Mouse (Mus musculus): ENCODE measurements around the gene Armh1. TPM values are rescaled to one million over a fixed set of nuclear protein-coding genes. Genes with fewer than 3 reads are reported as not detected.
A peak's percentile ranks its signal among the peaks of the same experiment; 100 is the strongest.

Gene Armh1
- polyA plus RNA-seq, 1 experiment from 2014 or later = 5.7 TPM

DNA sequence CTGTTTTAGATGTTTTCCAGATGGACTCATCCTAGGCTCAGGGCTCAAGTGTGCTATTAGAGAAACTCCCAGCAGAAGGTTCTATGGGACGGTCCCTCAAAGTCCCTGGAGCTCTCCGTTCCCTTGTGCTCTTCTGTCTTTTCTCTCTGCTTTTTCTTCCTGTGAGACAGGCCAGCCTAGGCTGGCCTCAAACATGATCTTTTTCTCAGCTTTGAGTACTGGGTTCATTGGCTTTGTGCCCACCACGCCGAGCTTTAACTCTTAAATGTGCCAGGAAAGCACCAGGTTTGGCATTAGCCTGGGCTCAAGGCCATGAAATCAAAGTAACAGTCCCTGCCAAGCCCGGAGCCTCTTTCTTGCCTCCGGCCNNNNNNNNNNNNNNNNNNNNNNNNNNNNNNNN is 11.1 kb downstream of the Armh1 start:
- Histone ChIP-seq H3K4me1 (peaks cover 28% of the 10 kb centered on the region), H3K27me3 (no peaks in the 10 kb centered on the region), H3K9me3 (replicated peaks) (no peaks in the 10 kb centered on the region), H3K4me2 (replicated peaks) (no peak overlapping the region), H3K9ac (no peak overlapping the region), H3K4me3 (replicated peaks) (no peak overlapping the region), H3K27ac (replicated peaks) (peak overlapping the region; percentile 86), H3K36me3 (no peaks in the 10 kb centered on the region)
- peak; percentile 63; the same call in 1 of the 2 replicates for ATAC-seq (ENCODE audit: insufficient number of reproducible peaks, low FRiP score, low TSS enrichment, low read depth)
- WGBS = 38% methylated on average over 6 of the region's 6 CpGs

DNA sequence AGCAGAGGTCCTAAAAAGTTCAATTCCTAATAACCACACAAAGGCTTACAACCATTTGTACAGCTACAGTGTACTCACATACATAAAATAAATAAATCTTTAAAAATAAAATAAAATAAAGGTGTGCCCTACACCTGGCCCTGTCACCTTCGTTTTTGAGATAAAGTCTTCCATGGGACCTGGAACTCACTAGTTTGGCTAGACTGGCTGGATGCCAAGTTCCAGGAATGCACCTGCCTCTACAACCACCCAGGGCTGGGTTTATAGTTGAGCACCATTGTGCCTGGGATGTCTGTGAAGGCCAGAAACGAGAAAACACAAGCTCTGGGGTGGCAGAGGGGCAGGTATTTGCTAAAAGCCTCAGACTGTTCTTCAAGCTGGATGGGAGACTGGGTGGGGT is 12.8 kb downstream of the Armh1 start:
- no peak overlapping the region for H3K27ac ChIP-seq (replicated peaks)
- H3K9me3 ChIP-seq (replicated peaks) = no peaks in the 10 kb centered on the region
- no peak for ATAC-seq (ENCODE audit: insufficient number of reproducible peaks, low FRiP score, low TSS enrichment, low read depth)
- peaks cover 28% of the 10 kb centered on the region for H3K4me1 ChIP-seq
- H3K9ac ChIP-seq = no peak overlapping the region
- 34% methylated on average over 2 of the region's 2 CpGs for WGBS
- H3K4me2 ChIP-seq (replicated peaks) = no peak overlapping the region
- H3K36me3 ChIP-seq = no peaks in the 10 kb centered on the region
- no peaks in the 10 kb centered on the region for H3K27me3 ChIP-seq
- no peak overlapping the region for H3K4me3 ChIP-seq (replicated peaks)

DNA sequence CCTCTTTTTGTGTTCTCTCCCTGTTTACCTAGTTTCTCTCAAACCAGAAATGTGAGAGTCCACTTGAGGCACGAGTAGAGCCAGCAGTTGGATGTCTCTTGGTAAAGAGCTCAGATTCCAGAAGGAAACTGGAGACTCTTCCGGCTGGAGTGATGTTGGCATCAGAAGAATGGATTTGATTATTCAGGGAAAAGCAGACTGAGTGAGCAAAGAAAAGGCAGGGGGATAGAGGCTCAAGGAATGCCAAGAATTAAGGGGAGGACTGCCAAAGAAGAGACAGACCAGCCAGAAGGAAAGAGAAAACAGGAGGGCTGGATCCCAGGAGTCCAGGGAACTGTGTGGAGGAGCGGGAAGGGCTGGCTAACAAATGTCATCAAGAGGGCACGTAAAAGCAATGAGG is 16.1 kb downstream of the Armh1 start:
- Histone ChIP-seq H3K9me3 (replicated peaks) (no peaks in the 10 kb centered on the region), H3K36me3 (no peaks in the 10 kb centered on the region), H3K27me3 (no peaks in the 10 kb centered on the region), H3K9ac (no peak overlapping the region), H3K4me2 (replicated peaks) (no peak overlapping the region), H3K4me3 (replicated peaks) (no peak overlapping the region), H3K27ac (replicated peaks) (peak overlapping the region; percentile 76), H3K4me1 (peaks cover 19% of the 10 kb centered on the region)
- ATAC-seq (ENCODE audit: insufficient number of reproducible peaks, low FRiP score, low TSS enrichment, low read depth) = peak; percentile 65
- 30% methylated on average over 4 of the region's 4 CpGs for whole genome bisulfite sequencing

DNA sequence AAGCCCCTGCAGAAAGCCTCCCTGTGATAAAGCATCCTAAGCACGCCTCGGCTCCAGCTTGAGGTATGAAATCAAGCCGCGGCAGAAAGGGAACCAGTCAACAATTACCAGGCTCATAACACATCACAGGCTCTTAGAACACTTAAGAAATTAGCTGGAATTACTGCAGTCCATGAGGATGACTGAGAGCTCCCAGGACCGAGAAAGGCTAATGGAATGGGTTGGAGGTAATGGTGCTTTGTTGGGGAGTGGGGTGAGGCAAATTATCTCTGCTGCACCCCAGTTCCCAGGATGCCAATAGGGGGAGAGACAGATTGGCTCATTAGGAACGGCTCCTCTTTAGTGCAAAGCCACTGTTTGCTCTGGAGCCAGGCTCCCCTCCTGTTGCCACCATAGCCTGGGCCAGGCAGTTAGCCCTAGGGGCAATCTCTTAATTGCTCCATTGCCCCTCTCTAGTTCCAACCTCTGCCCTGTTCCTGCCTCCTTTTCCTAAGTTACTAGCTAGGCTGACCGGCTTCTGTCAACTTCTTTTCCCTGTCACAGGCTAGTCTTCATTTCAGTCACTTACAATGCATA is 17.7 kb downstream of the Armh1 start:
- H3K9me3 ChIP-seq (replicated peaks) = no peaks in the 10 kb centered on the region

DNA sequence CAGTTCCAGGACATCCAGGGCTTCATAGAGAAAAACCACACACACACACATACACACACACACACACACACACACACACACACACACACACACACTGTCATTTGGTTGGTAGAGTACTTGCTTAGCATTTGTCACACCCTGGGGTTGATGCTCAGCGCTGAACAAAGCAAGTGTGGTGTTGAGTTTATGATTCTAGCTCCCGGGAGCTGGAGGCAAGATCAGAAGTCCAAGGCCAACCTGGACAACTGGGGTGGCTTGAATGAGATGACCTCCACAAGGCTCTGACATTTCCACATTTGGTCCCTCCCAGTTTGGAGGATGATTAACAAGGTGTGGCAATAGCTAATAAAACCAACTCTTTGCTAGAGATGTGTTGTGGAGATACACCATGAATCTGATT is 20.7 kb downstream of the Armh1 start:
- no peak for ATAC-seq (ENCODE audit: insufficient number of reproducible peaks, low FRiP score, low TSS enrichment, low read depth)
- WGBS = 71% methylated on average over 2 of the region's 2 CpGs

More for the DNA sequence above, 17.7 kb downstream of the Armh1 start:
- H3K9ac ChIP-seq = no peak overlapping the region
- no peak overlapping the region for H3K4me2 ChIP-seq (replicated peaks)
- no peak overlapping the region for H3K4me3 ChIP-seq (replicated peaks)
- H3K27ac ChIP-seq (replicated peaks) = no peak overlapping the region
- H3K4me1 ChIP-seq = peaks cover 12% of the 10 kb centered on the region
- H3K36me3 ChIP-seq = no peaks in the 10 kb centered on the region
- WGBS = 38% methylated on average over 7 of the region's 7 CpGs
- no peak for ATAC-seq (ENCODE audit: insufficient number of reproducible peaks, low FRiP score, low TSS enrichment, low read depth)
- H3K27me3 ChIP-seq = no peaks in the 10 kb centered on the region

DNA sequence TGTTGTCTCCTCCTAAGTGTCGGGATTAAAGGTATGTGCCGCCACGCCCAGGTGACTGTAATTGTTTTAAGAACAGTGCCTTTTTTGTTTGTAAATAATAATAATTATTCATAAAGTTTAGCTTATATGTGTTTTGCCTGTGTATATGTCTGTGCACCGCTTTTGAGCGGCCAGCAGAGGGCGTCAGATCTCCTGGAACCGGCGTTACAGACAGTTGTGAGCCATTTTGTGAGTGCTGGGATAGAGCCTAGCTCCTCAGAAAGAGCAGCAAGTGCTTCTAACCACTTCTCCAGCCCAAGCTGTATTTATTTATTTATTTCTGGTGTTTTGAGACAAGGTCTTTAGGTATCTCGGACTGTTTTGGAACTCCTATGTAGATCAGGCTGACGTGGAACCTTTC is 21.6 kb downstream of the Armh1 start:
- Histone ChIP-seq H3K4me3 (replicated peaks) (no peak overlapping the region), H3K4me1 (0 out of 2 replicates have a peak, but pooled peaks cover 7% of the 10 kb centered on the region), H3K9ac (no peak overlapping the region), H3K4me2 (replicated peaks) (no peak overlapping the region), H3K27ac (replicated peaks) (no peak overlapping the region), H3K36me3 (no peaks in the 10 kb centered on the region), H3K9me3 (replicated peaks) (no peaks in the 10 kb centered on the region), H3K27me3 (no peaks in the 10 kb centered on the region)
- ATAC-seq (ENCODE audit: insufficient number of reproducible peaks, low FRiP score, low TSS enrichment, low read depth) = no peak
- 48% methylated on average over 10 of the region's 10 CpGs for WGBS

More for the DNA sequence above, 20.7 kb downstream of the Armh1 start:
- no peaks in the 10 kb centered on the region for H3K27me3 ChIP-seq
- H3K4me1 ChIP-seq = peaks cover 10% of the 10 kb centered on the region
- no peak overlapping the region for H3K4me3 ChIP-seq (replicated peaks)
- no peak overlapping the region for H3K27ac ChIP-seq (replicated peaks)
- H3K36me3 ChIP-seq = no peaks in the 10 kb centered on the region
- no peak overlapping the region for H3K9ac ChIP-seq
- no peaks in the 10 kb centered on the region for H3K9me3 ChIP-seq (replicated peaks)
- no peak overlapping the region for H3K4me2 ChIP-seq (replicated peaks)

DNA sequence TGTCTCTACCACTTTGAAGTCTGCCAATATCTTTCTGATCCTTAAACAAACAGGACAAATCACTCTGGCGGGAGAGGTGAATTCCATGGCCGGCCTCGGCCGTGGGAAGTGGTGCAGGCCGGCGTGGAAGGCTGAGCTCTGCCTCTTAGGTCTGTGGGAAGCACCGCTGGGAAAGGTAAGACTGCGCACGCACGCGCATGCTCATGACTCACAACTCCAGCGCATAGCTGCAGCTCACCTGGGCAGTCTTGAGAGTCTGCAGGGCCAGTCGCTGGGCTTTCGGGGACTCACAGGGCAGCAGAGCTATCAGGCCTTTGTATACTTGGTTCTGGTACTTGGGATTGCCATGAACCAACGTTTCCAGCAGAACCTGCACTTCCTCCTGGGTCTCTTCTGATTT is 22.3 kb downstream of the Armh1 start:
- H3K27ac ChIP-seq (replicated peaks) = no peak overlapping the region
- WGBS = 64% methylated on average over 15 of the region's 15 CpGs
- no peak overlapping the region for H3K4me3 ChIP-seq (replicated peaks)
- ATAC-seq (ENCODE audit: insufficient number of reproducible peaks, low FRiP score, low TSS enrichment, low read depth) = no peak
- no peak overlapping the region for H3K9ac ChIP-seq
- H3K36me3 ChIP-seq = no peaks in the 10 kb centered on the region
- no peaks in the 10 kb centered on the region for H3K27me3 ChIP-seq
- 0 out of 2 replicates have a peak, but pooled peaks cover 7% of the 10 kb centered on the region for H3K4me1 ChIP-seq
- no peaks in the 10 kb centered on the region for H3K9me3 ChIP-seq (replicated peaks)
- H3K4me2 ChIP-seq (replicated peaks) = no peak overlapping the region

DNA sequence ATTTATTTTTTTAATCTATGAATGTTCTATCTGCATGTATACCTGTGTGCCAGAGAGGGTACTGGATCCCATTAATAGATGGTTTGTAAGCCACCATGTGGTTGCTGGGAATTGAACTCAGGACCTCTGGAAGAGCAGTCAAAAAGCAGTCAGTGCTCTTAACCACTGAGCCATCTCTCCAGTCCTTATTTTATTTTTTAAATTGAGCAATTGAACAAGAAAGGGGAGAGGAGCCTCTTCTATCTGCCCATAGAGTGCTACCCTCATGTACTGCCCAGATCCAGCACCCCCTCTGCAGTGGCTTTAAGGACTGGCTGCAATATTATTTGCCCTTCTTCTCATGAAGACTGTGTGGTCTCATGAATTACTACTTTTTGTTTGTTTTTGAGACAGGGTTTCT is 26.7 kb downstream of the Armh1 start:
- no peak overlapping the region for H3K4me3 ChIP-seq (replicated peaks)
- no peak for ATAC-seq (ENCODE audit: insufficient number of reproducible peaks, low FRiP score, low TSS enrichment, low read depth)
- no peaks in the 10 kb centered on the region for H3K9me3 ChIP-seq (replicated peaks)
- no peak overlapping the region for H3K4me2 ChIP-seq (replicated peaks)
- H3K4me1 ChIP-seq = 0 out of 2 replicates have a peak, but pooled peaks cover 10% of the 10 kb centered on the region
- no peaks in the 10 kb centered on the region for H3K36me3 ChIP-seq
- no peak overlapping the region for H3K9ac ChIP-seq
- no peaks in the 10 kb centered on the region for H3K27me3 ChIP-seq
- no peak overlapping the region for H3K27ac ChIP-seq (replicated peaks)

DNA sequence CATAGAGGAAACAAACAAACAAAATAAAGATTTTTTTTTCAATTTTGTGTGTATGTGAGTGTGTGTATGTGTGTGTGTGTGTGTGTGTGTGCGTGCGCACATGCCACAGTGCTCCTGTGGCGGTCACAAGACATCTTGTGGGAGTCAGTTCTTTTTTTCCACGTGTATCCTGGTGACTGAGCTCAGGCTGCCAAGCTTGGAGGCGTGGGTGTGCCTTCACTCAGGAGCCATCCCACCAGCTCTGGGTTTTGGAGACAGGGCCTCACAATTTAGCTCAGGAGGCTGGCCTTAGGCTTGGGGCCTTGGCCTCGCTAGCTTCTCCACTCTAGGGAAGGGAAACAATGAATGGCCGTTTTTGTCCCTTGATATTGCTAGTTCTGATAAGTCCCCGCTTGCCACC is 27.8 kb downstream of the Armh1 start:
- no peaks in the 10 kb centered on the region for H3K27me3 ChIP-seq
- no peak overlapping the region for H3K4me2 ChIP-seq (replicated peaks)
- no peak overlapping the region for H3K27ac ChIP-seq (replicated peaks)
- 0 out of 2 replicates have a peak, but pooled peaks cover 4% of the 10 kb centered on the region for H3K4me1 ChIP-seq
- no peak for ATAC-seq (ENCODE audit: insufficient number of reproducible peaks, low FRiP score, low TSS enrichment, low read depth)
- 72% methylated on average over 8 of the region's 8 CpGs for whole genome bisulfite sequencing
- H3K36me3 ChIP-seq = no peaks in the 10 kb centered on the region
- no peak overlapping the region for H3K9ac ChIP-seq
- H3K4me3 ChIP-seq (replicated peaks) = no peak overlapping the region
- no peaks in the 10 kb centered on the region for H3K9me3 ChIP-seq (replicated peaks)

DNA sequence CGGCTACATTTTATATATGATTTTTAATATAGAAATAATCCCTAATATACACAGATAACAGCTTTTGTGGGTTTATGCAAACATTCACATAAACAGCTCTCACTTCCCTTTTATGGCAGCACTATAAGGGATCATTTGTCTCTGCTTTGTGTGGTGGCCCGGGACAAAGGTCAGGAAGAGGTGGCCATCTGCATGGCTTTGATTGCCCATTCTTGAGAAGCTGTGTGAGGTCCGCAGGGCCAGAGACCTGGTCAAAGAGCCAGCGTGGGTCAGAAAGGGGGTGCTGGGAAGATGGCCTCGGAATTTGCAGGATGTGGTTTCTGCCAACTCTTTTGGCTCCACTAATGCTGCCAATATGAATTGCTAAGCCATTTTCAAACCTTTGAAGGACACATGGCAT is 28.9 kb downstream of the Armh1 start:
- ATAC-seq (ENCODE audit: insufficient number of reproducible peaks, low FRiP score, low TSS enrichment, low read depth) = no peak
- Histone ChIP-seq H3K9me3 (replicated peaks) (no peaks in the 10 kb centered on the region), H3K27me3 (no peaks in the 10 kb centered on the region), H3K4me2 (replicated peaks) (no peak overlapping the region), H3K4me1 (0 out of 2 replicates have a peak, but pooled peaks cover 8% of the 10 kb centered on the region), H3K4me3 (replicated peaks) (no peak overlapping the region), H3K27ac (replicated peaks) (no peak overlapping the region), H3K9ac (no peak overlapping the region), H3K36me3 (no peaks in the 10 kb centered on the region)
- WGBS = 47% methylated on average over 5 of the region's 5 CpGs

DNA sequence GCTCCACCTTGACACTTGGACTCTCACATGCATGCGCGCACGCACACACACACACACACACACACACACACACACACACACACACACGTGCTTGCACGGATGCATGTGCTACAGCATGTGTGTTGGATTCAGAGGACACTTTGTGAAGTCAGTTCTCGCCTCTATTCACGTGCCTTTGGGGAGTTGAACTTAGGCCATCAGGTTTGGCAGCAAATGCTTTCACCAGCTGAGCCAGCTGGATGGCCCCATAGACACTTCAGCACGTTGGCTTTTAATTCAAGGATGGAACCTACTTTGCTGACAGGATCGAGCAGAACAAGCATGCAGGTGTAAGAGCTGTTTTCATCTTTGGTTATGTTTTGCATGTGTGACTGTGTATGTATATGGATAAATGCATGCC is 30.1 kb downstream of the Armh1 start:
- no peak for ATAC-seq (ENCODE audit: insufficient number of reproducible peaks, low FRiP score, low TSS enrichment, low read depth)
- 82% methylated on average over 9 of the region's 9 CpGs for WGBS
- no peaks in the 10 kb centered on the region for H3K27me3 ChIP-seq
- no peak overlapping the region for H3K4me3 ChIP-seq (replicated peaks)
- no peak overlapping the region for H3K27ac ChIP-seq (replicated peaks)
- H3K9me3 ChIP-seq (replicated peaks) = no peaks in the 10 kb centered on the region
- no peak overlapping the region for H3K9ac ChIP-seq
- H3K4me2 ChIP-seq (replicated peaks) = no peak overlapping the region
- no peaks in the 10 kb centered on the region for H3K36me3 ChIP-seq
- peaks cover 16% of the 10 kb centered on the region for H3K4me1 ChIP-seq

DNA sequence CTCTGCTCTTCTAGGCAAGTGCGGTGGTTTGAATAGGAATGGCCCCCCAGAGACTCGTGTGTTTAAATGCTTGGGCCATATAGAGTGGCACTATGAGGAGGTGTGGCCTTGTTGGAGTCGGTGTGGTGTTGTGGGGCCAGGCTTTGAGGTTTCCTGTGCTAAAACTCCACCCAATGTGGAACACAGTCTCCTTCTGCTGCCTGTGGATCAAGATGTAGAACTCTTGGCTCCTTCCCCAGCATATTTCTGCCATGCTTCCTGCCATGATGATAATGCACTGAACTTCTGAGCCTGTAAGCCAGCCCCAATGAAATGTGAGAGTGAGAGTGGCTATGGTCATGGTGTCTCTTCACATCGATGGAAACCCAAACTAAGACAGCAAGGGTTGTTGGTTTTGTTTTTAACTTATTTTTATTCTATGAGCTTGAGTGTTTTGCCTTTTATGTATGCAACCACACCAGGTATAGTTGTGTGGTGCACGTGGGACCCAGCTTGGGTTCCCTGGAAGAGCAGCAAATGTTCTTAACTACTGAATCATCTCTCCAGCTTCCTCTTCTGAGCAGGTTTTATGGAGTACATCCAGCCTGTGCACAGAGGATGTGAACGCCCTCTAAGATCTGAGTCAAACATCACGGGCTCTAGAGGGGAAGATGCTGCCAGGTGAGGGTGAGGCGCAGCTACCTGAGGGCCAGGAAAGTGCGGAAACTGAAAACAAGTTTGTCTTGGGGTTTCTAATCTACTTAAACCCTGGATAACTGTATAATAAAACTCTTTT is 31.0 kb downstream of the Armh1 start:
- no peaks in the 10 kb centered on the region for H3K36me3 ChIP-seq
- no peaks in the 10 kb centered on the region for H3K27me3 ChIP-seq
- ATAC-seq (ENCODE audit: insufficient number of reproducible peaks, low FRiP score, low TSS enrichment, low read depth) = no peak
- no peak overlapping the region for H3K9ac ChIP-seq
- H3K4me2 ChIP-seq (replicated peaks) = no peak overlapping the region
- peaks cover 16% of the 10 kb centered on the region for H3K4me1 ChIP-seq
- H3K27ac ChIP-seq (replicated peaks) = no peak overlapping the region
- no peaks in the 10 kb centered on the region for H3K9me3 ChIP-seq (replicated peaks)
- H3K4me3 ChIP-seq (replicated peaks) = no peak overlapping the region
- WGBS = 74% methylated on average over 9 of the region's 9 CpGs
